Mouse (Mus musculus) neutrophil, adult 83 days (primary cell): ENCODE measurements around the gene Aasdhppt. TPM values are rescaled to one million over a fixed set of nuclear protein-coding genes. Genes with fewer than 3 reads are reported as not detected.

ENCODE experiments used
- total RNA-seq, 2 experiments: library from RNA; stranded (reverse); gene quantifications; one replicate each; pipeline ENCODE4 v1.2.4; 2023

The Aasdhppt gene
- total RNA-seq: 1 to 10 TPM; 5.2 to 5.5 TPM

DNA sequence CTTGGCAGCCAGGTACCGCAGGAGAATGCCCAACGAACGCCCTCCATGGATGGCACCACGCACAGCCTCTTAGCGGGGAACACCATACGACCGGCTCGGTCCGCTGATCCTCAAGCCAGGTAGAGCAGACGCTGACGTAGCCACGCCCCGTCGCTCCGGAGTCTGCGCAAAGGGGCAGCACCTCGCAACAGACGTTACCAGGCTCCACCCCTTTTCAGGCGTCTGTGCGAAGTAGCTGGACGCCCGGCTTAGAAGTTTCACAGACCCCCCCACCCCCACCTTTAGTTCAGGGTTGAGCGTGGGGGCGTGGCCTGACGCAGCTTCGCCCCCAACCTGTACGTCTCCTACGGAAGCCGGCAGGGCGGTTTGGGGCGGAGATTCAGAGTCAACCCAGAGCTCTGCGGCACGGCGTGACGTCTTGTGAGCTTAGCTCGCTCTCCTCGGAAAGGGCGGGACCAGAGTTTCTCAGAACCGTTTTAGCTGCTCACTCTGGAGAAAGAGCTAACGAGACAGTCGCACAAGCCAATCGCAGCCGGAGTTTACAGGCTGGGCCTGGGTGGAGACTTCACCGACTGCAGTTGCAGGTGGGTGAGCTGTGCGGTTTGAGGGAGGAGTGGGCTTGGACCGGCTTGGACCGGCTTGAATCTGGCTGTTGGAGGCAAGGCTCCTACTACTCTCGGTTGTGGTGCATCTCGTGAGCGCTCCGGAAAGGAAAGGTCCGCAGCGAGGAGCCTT, at the start of gene Aasdhppt, which contains the start of gene Kbtbd3:
Gene Aasdhppt (minus strand): TSS at position 121 of the 735 bp plus-strand sequence.
Gene Kbtbd3 (plus strand): TSS at position 483 of the 735 bp plus-strand sequence.

Other genes starting within 250 kb of the Aasdhppt start
- 1 to 10 TPM; 1.2 to 1.5 TPM for gene Kbtbd3, start 362 bp upstream of the Aasdhppt start, total RNA-seq
- gene Msantd4, start 67.1 kb upstream of the Aasdhppt start, total RNA-seq: 1 to 10 TPM; 8.0 to 8.3 TPM